Mouse (Mus musculus): Measurements from ENCODE around the gene Gpha2.

The Gpha2 gene

DNA sequence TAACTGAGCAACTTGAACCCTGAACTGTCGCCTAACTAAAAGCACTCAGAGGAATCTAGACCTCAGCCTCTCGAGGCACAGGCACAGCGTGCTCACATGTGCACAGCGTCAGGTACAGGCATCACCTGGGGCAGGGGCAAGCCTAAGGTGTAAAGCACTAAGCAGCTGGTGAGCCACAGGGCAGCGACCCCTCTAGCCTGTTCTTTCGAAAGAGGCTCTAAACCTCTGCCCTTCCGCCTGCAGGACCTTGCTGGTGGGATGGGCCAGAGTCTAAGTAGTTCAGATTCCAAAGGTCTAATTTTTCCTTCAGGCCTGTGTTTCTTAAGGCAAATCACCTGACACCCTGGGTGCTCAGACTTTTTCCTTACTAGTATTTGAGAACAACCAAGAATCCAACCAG, 45.9 kb downstream of the Gpha2 start:
- in situ Hi-C loops (cut with MboI, MseI): no loop called here

DNA sequence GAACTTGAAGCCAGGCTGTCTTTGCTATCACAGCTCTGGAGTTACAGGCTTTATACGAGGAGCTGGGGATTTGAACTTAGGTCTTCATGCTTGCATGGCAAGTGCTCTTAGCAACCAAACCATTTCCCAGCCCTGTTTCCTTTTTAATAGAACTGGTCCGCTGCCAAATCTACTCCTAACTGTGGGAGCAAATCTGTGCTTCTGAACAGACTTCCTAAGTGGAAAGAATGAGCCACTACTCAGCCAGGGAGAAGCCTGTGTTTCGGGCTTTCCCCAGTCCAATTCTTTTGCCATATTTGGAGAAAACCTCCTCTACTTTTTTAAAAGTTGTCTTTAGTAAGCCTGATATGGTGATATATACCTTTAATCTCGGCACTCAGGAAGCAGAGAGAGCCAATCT, 46.6 kb downstream of the Gpha2 start:
- in situ Hi-C loops (cut with MboI, MseI): no loop called here

DNA sequence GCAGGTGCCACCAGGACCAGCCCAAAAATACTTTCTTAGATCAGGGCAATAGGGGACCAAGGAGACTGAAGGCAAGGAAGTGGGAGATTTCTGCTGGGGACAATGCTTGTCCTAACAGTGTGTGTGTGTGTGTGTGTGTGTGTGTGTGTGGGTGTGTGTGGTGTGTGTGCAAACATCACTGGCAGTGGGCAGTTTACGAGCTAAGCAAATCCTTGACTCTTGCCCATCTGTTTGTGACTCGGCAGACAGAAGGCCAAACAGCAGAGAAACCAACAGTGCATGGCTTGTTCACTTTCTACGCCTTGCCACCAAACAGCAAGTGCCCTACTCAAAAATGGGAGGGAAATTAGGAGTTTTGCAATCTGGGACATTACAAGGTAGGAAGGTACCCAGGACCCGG, 47.4 kb downstream of the Gpha2 start:
- in situ Hi-C loops (cut with MboI, MseI): no loop called here

GRCm38 (mm10) chr19:6273998-6274608, 47.9 kb downstream of the Gpha2 start:
- in situ Hi-C loops (cut with MboI, MseI): no loop called here

DNA sequence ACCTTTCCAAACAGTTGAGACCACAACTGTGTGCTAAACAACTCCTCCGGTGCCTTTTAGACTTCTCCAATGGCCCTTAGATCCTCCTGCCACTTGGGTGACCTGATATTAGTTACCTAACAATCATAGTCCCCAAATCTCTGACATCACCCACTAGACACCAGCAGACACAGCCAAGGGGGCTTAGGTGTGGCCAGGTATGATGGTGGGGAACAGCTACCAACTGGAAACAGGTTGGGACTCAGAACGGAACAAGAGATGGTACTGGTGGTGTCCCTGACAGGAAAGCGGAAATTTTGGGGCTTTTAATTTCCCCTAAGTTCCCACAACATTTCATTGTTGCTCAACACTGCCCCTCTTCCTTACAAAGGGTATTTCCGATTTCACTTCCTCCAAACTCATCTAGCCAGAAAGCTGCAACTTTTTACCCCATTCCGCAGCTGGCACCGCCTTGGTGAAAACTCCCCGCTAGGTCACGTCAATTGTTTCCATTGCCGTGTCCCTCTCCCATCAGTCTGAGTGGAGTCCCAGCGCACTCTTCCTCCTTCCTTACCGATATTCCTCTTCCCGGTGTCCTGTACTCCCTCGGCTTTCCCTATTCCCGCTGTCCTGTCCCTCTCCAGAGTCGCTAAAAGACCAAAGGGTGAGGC, 49.7 kb downstream of the Gpha2 start:
- in situ Hi-C loops (cut with MboI, MseI): no loop called here

DNA sequence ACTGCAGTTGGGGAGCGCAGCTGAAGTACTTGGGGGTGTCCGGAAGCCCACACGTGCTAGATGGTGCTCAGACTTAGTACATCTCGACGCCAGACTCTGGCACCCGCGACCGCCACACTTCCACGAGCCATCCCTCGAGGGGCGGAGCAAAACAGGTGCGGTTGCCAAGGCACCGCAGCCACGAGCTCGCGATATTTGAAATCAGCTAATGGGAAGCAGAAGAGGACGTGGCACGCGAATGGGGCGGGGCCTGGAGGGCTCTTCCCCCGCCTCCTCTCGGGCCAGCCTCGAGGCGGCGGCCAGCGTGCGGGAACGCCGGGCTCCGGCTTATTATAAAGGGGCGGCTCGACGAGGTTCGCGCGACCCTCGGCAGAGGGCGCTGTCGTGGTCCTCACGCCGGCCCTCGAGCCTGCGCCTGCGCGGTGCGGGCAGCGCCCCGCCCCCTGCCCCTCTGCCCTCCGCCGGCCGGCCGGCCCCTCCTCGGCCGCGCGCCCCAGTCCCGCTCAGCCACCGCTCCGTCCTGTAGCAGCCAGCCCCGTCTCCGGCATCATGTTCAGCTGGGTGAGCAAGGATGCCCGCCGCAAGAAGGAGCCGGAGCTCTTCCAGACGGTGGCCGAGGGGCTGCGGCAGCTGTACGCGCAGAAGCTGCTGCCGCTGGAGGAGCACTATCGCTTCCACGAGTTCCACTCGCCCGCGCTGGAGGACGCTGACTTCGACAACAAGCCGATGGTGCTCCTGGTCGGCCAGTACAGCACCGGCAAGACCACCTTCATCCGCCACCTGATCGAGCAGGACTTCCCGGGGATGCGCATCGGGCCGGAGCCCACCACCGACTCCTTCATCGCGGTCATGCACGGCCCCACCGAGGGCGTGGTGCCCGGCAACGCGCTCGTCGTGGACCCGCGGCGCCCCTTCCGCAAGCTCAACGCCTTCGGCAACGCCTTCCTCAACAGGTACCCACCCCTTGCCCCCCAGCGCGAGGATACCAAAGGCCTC, 50.5 kb downstream of the Gpha2 start, which contains the start of gene Ehd1:
TSS of gene Ehd1 (plus strand) at position 300 of the 996 bp plus-strand sequence.
- in situ Hi-C loops (cut with MboI, MseI): no loop called here

Data from T-helper 1 cell (primary cell).